Mouse (Mus musculus) kidney, postnatal 0 days (tissue): ENCODE measurements around the gene Slc25a14. TPM values are rescaled to one million over a fixed set of nuclear protein-coding genes. Genes with fewer than 3 reads are reported as not detected.
A peak's percentile ranks its signal among the peaks of the same experiment; 100 is the strongest.

Experiments used
- ATAC-seq: fragments of 200-750 bp; cut with Nextera tagmentation; replicated peaks from 2 replicates; pipeline ENCODE4 v1.8.0; 2017; ENCODE audit warnings: low read depth, moderate number of reproducible peaks, moderate TSS enrichment, moderate library complexity; ENCODE audit not compliant: low FRiP score
- DNase-seq: peaks from one replicate; pipeline ENCODE4 v3.0.0-alpha.2; 2016; ENCODE audit warnings: low spot score
- H3K27ac ChIP-seq: fragments of 300-500 bp; sonication (generic); 2 replicates; pipeline ENCODE4 v1.5.1; 2014; ENCODE audit warnings: mild to moderate bottlenecking
- H3K27me3 ChIP-seq: fragments of 300-500 bp; sonication (generic); 2 replicates; pipeline ENCODE4 v1.6.1; 2014; ENCODE audit warnings: low read length, mixed read lengths; ENCODE audit not compliant: insufficient read depth
- H3K36me3 ChIP-seq: fragments of 300-500 bp; sonication (generic); 2 replicates; pipeline ENCODE4 v1.6.1; 2014; ENCODE audit warnings: low read length, mixed read lengths; ENCODE audit not compliant: insufficient read depth
- H3K4me1 ChIP-seq: fragments of 300-500 bp; sonication (generic); replicated peaks from 2 replicates; pipeline ENCODE4 v1.6.1; 2014; ENCODE audit warnings: antibody characterized with exemption, low read length, mixed read lengths; ENCODE audit not compliant: insufficient read depth
- H3K4me2 ChIP-seq: fragments of 300-500 bp; sonication (generic); 2 replicates; pipeline ENCODE4 v1.6.1; 2014; ENCODE audit warnings: mild to moderate bottlenecking, low read length, moderate library complexity, mixed read lengths
- H3K4me3 ChIP-seq: fragments of 300-500 bp; sonication (generic); replicated peaks from 2 replicates; pipeline ENCODE4 v1.5.1; 2014; ENCODE audit warnings: low read depth, low read length
- H3K9ac ChIP-seq: fragments of 300-500 bp; sonication (generic); 2 replicates; pipeline ENCODE4 v1.6.1; 2014; ENCODE audit warnings: low read depth, low read length
- H3K9me3 ChIP-seq: fragments of 300-500 bp; sonication (generic); replicated peaks from 2 replicates; pipeline ENCODE4 v1.6.1; 2016; ENCODE audit warnings: low read length, inconsistent platforms, mixed read lengths
- CTCF ChIP-seq: IDR thresholded peaks from 2 replicates; pipeline ENCODE4 v1.5.1; 2016; ENCODE audit warnings: antibody characterized with exemption, low read depth, mild to moderate bottlenecking, moderate library complexity
- WGBS: fragments of 180-500 bp; shearing (Covaris S2); extraction: QIAGEN DNeasy Blood & Tissue Kit; methylation state at CpG from one replicate; pipeline ENCODE4 v1.1.7; 2014; 5-methylcytosine and 5-hydroxymethylcytosine counted together
- polyA plus RNA-seq: library from polyadenylated mRNA; unstranded; fragments of >200 nt; fragmentation: Nextera tagmentation; extraction: Ambion mirVana; gene quantifications from 2 replicates; pipeline ENCODE4 v1.2.1, GENCODE M21; 2015

Gene Slc25a14
- polyA plus RNA-seq, 1 experiment from 2014 or later, result 14.0 TPM

GRCm38 (mm10) chrX:48604872-48605271, 18.3 kb upstream of the Slc25a14 start:
- ATAC-seq (no peak), DNase-seq (no peak)
- no peaks in the 10 kb centered on the region for H3K9me3 ChIP-seq
- TF ChIP-seq CTCF, result no peak
- WGBS, result 49% methylated on average over 2 of the region's 2 CpGs
- no peaks in the 10 kb centered on the region for H3K36me3 ChIP-seq
- no peak overlapping the region for H3K9ac ChIP-seq
- no peaks in the 10 kb centered on the region for H3K4me1 ChIP-seq
- H3K4me2 ChIP-seq, result no peak overlapping the region
- H3K4me3 ChIP-seq, result no peak overlapping the region
- H3K27ac ChIP-seq, result no peak overlapping the region
- no peaks in the 10 kb centered on the region for H3K27me3 ChIP-seq

DNA sequence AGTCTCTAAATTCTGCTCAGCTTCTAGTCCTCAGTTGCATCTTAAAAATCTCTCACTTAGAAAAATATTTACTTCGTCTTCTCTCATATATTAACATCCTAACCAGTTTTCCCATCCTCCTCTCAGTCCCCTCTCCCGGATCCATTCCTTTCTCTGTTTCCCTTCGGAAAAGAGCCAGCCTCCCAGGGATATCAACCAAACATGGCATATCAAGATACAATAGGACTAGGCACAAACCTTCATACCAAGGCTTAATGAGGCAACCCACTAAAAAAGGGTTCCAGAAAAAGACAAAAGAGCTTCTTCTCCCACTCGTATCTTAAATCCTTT, 199 bp upstream of the Slc25a14 start:
- Histone ChIP-seq H3K9ac (0 out of 2 replicates have a peak overlapping the region, but pooled peaks have one; percentile 19), H3K9me3 (no peaks in the 10 kb centered on the region), H3K27ac (0 out of 2 replicates have a peak overlapping the region, but pooled peaks have one; percentile 16), H3K4me3 (peak overlapping the region; percentile 50), H3K4me1 (no peaks in the 10 kb centered on the region), H3K4me2 (peak overlapping the region; percentile 58), H3K27me3 (no peaks in the 10 kb centered on the region), H3K36me3 (no peaks in the 10 kb centered on the region)
- no peak for TF ChIP-seq CTCF
- 31% methylated on average over 4 of the region's 4 CpGs for WGBS
- ATAC-seq (0 out of 2 replicates have a peak, but pooled peaks have one; percentile 18), DNase-seq (peak; percentile 3)

GRCm38 (mm10) chrX:48624054-48624420, 824 bp downstream of the Slc25a14 start:
- TF ChIP-seq CTCF, result no peak
- Histone ChIP-seq H3K4me1 (no peaks in the 10 kb centered on the region), H3K27ac (peak overlapping the region; percentile 36; the same call in 1 of the 2 replicates), H3K27me3 (no peaks in the 10 kb centered on the region), H3K36me3 (no peaks in the 10 kb centered on the region), H3K9ac (peak overlapping the region; percentile 53), H3K4me3 (peak overlapping the region; percentile 50), H3K4me2 (peak overlapping the region; percentile 58), H3K9me3 (no peaks in the 10 kb centered on the region)
- no peak for DNase-seq
- ATAC-seq, result no peak
- 28% methylated on average over 9 of the region's 9 CpGs for WGBS

DNA sequence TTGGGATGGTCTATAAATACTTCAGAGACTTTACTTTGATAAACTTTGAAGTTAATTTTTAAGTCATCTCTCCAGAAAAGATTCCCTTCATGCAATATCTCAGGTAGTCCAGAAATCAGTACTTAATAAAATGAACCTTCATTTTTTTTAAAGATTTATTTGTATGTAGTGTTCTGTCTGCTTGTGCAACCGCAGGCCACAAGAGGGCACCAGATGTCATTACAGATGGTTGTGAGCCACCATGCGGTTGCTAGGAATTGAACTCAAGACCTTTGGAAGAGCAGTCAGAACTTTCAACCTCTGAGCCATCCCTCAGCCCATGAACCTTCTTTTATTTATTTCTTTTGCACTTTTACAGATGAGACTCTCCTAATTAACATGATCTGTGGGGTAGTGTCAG, 13.8 kb downstream of the Slc25a14 start:
- no peak overlapping the region for H3K27ac ChIP-seq
- no peaks in the 10 kb centered on the region for H3K27me3 ChIP-seq
- H3K36me3 ChIP-seq, result no peaks in the 10 kb centered on the region
- no peaks in the 10 kb centered on the region for H3K9me3 ChIP-seq
- DNase-seq (no peak), ATAC-seq (no peak)
- H3K4me1 ChIP-seq, result no peaks in the 10 kb centered on the region
- H3K4me3 ChIP-seq, result no peak overlapping the region
- TF ChIP-seq CTCF, result peak; percentile 37
- no peak overlapping the region for H3K4me2 ChIP-seq
- H3K9ac ChIP-seq, result no peak overlapping the region
- 57% methylated on average over 2 of the region's 2 CpGs for WGBS

DNA sequence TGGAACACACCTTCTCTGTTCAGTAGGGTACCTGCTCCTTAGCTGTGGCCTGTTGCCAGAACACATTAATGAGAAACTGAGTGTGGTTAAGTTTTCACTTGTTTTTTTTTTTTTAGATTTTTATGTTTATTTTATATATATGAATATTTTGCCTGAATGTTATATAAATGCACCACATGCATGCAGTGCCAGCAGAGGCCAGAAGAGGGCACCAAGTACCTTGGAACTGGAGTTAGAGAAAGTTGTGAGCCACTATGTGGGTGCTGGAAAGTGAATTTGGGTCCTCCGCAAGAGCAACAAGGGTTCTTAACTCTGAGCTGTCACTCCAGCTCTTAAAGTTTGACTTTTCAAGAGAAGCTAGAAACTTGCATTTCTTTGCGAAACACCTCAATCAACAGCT, 20.9 kb downstream of the Slc25a14 start:
- H3K27me3 ChIP-seq, result no peaks in the 10 kb centered on the region
- no peak overlapping the region for H3K4me3 ChIP-seq
- no peak overlapping the region for H3K27ac ChIP-seq
- peak; percentile 61 for TF ChIP-seq CTCF
- H3K9me3 ChIP-seq, result no peaks in the 10 kb centered on the region
- H3K4me2 ChIP-seq, result no peak overlapping the region
- H3K9ac ChIP-seq, result no peak overlapping the region
- DNase-seq, result no peak
- no peak for ATAC-seq
- H3K36me3 ChIP-seq, result no peaks in the 10 kb centered on the region
- WGBS, result 91% methylated on average over 2 of the region's 2 CpGs
- H3K4me1 ChIP-seq, result no peaks in the 10 kb centered on the region

DNA sequence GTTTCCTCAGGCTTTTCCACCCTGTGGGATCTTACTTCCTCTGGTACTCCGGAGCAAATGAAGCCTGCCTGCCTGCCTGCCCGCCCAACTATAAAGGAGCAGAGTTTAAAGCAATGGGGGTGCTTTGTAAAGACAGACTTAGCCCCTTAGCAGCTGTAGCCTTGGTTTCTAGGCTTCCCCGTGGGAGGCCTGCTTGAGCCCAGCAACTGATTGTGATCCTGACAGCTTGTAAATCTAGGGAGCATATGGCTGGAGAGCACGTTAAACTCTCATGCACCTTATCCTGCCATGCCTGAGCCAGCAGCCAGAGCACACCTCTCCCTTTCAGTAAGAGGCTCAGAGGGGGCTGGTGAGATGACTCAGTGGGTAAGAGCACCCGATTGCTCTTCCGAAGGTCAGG, 43.6 kb downstream of the Slc25a14 start:
- H3K27me3 ChIP-seq, result no peaks in the 10 kb centered on the region
- no peaks in the 10 kb centered on the region for H3K36me3 ChIP-seq
- 45% methylated on average over 6 of the region's 6 CpGs for WGBS
- DNase-seq (peak; percentile 47), ATAC-seq (no peak; the same call in 1 of the 2 replicates)
- H3K4me2 ChIP-seq, result no peak overlapping the region
- H3K9ac ChIP-seq, result no peak overlapping the region
- H3K4me3 ChIP-seq, result no peak overlapping the region
- H3K4me1 ChIP-seq, result no peaks in the 10 kb centered on the region
- no peaks in the 10 kb centered on the region for H3K9me3 ChIP-seq
- no peak for TF ChIP-seq CTCF
- H3K27ac ChIP-seq, result no peak overlapping the region

GRCm38 (mm10) chrX:48669588-48669987, 46.4 kb downstream of the Slc25a14 start:
- Histone ChIP-seq H3K4me3 (no peak overlapping the region), H3K36me3 (no peaks in the 10 kb centered on the region), H3K27me3 (no peaks in the 10 kb centered on the region), H3K4me2 (no peak overlapping the region), H3K9ac (no peak overlapping the region), H3K9me3 (no peaks in the 10 kb centered on the region), H3K27ac (no peak overlapping the region), H3K4me1 (no peaks in the 10 kb centered on the region)
- no peak for TF ChIP-seq CTCF
- ATAC-seq (no peak), DNase-seq (no peak)
- WGBS, result 68% methylated on average over 3 of the region's 3 CpGs
